Mouse (Mus musculus) T-helper 17 cell (primary cell): ENCODE measurements around the gene Lat.
"Not testable (repeated sequence)": the region's sequence is repeated elsewhere in the genome, so short reads cannot be mapped to it uniquely, and the experiment has no call there.

Experiments used
- in situ Hi-C, 2 experiments: fragments of 300-600 bp; cut with MboI, MseI; formaldehyde crosslinking; loops; 1 replicate in 1 of 2; 2 replicates in 1 of 2; pipeline ENCODE4 v1.15.1; 2025; ENCODE audit warnings: high pct_unique_total_duplicates in 2 of 2

Gene Lat

DNA sequence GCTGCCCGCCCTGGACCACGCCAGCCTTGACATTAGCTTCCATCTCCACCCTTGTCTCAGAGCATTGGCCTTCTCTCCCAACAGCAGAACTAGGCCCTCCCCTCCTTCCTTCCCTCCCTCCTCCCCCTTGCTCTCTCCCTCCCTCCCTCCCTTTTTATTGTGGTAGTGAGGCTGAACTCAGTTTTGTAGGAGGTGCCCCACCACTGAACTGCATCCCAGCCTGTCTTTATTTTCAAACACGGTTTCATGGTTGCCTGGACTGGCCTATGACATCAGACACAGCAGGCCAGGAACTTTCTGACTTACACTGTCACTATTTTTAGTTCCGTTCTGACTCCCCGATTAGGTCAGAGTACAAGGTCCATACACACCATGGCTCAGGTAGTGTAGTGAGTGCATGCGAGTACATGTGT, 29.2 kb downstream of the Lat start:
- in situ Hi-C loops, result no loop called here

DNA sequence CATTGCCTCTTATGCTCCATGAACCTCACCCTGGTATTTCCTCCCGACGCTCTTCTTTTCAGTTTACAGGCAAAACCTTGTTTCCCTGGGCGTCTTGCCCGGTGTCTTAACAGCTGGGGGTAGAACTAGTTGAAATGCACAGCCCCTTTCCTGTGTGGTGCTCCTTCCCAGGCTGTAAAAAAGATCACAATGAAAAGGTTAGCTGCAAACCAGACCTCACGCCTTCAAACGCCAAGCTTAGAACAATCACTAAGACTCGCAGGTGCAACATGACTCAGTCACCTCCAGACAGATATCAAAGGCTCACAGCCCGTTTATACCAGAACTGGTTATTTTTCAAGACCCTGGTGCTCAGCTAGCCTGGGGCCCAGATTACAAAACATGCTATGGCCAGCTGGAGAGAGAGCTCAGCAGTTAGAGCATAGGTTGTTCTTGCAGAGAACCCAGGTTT, 29.8 kb downstream of the Lat start:
- in situ Hi-C loops, result no loop called here

GRCm38 (mm10) chr7:126338906-126339305, 30.5 kb downstream of the Lat start:
- in situ Hi-C loops, result no loop called here

DNA sequence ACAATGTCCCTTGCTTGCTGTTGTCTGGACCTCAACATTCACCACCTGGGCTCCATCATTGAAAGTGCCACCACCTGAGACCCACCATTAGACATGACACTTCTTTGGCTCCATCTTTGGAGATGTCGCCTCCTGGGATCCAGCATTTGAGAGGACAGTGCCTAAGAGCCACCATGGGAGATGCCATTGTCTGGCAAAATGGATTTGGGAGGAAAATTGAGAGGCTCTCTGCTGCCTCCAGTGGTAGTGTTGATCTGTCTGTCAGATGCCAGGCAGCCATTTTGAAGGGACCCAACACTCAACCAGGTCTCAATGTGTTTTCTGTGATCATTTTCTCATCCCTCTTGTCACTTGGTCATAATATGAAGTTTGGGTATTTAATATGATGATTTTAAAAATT, 33.8 kb downstream of the Lat start:
- in situ Hi-C loops, result no loop called here

GRCm38 (mm10) chr7:126332691-126333090, 36.7 kb downstream of the Lat start:
- in situ Hi-C loops, result loop anchor here (5.0 kb wide), 1 partner anchor 40 kb away; no protein-coding TSS in a partner anchor

DNA sequence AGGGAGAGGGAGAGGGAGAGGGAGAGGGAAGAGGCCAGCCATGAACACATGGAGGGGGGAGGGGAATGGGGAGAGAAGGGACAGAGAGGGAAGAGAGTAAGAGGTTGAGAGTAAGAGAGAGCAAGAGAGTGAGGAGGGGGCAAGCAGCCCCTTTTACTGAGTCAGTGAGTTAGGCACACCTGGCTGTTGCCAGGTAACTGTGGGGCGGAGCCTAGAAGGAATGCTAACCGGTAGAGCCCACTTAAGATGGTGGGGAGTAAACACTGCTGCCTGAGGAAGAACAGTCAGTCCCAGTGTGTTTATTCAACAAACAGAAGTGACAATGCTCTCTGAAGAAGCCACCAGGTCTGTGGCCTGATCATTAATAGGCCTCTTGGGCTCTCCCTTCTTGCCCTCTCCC, 38.7 kb downstream of the Lat start:
- in situ Hi-C loops, result loop anchor here (5.0 kb wide), 1 partner anchor 42 kb away; no protein-coding TSS in a partner anchor

GRCm38 (mm10) chr7:126329907-126330645, 39.3 kb downstream of the Lat start:
- in situ Hi-C loops, result loop anchor here (5.0 kb wide), 1 partner anchor 42 kb away; no protein-coding TSS in a partner anchor

DNA sequence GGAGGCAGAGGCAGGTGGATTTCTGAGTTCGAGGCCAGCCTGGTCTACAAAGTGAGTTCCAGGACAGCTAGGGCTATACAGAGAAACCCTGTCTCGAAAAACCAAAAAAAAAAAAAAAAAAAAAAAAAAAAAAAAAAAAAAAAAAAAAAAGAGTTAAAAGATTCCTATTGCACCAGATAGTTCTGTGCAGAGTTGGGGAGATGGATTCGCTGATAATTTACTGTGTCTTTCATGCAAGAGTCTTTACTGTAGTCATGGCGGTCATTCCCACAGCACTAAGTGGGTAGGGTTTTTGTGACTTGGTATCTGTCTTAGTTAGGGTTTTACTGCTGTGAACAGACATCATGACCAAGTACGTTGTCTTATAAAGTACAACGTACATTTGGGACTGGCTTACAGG, 40.5 kb downstream of the Lat start:
- in situ Hi-C loops, result not testable (repeated sequence)

- in situ Hi-C loops, result not testable (repeated sequence)
Measured at GRCm38 (mm10) chr7:126325576-126326273, 43.6 kb downstream of the Lat start.

DNA sequence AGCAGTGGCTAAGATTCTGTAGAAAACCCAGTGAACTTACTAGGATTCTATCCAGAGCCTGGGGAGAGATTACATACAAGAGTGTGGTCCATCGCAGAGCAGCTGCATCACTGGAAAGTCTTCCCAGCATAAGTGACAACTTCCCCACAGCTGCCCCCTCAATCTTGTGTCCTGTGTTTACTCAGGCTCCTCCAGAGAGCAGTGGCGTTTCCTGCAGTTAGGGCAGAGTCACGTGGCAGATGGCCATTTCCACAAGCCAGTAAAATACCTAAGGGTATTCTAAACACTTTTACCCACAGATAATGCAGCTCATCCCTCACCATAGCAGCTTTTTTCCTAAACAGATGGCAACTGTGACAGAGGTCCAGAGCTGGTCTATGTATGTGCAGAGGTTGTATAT, 44.6 kb downstream of the Lat start:
- in situ Hi-C loops, result no loop called here

GRCm38 (mm10) chr7:126323729-126324128, 45.6 kb downstream of the Lat start:
- in situ Hi-C loops, result no loop called here

GRCm38 (mm10) chr7:126314273-126314672, 55.1 kb downstream of the Lat start:
- in situ Hi-C loops, result no loop called here
